Comparison of ENCODE assay signal across 9 mouse cellular contexts in the genomic region with DNA sequence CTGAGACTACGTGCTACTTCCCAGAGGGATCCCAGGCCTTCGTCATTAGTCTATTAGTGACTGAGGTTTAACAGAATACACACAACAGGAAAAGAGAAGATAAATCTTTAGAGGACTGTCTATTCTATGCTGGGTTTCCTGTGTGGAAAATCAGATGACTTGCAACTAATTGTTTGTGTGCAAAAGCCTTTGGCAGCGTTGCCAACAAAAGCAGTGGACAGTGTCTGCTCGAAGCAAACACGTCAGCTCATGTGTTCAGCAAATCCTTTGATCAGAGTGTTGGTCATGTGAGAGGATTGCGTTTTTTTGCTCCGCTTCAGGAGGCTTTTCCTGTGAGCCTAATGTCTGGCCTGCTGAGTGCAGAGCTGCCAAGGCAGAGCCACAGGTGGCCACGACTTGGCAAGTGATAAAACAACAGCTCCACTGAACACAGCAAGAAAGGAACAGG.
DNase-seq lines count a peak whose midpoint lies in the region; TF ChIP-seq lines count a peak whose summit lies in the region.
"Had no signal": no experiment of that assay in that cellular context is flagged by ENCODE, and none has a peak within 500 bp of the region (broad histone marks: within the 10 kb centered on the region; RNA-seq: fewer than 3 reads in every experiment).

No protein-coding gene starts in this region.

- no peak overlapping the region for H3K4me3 ChIP-seq in lung, adult 2 months (replicated peaks; ENCODE audit: extremely low read depth, low read depth, low read length)
- H3K4me3 ChIP-seq: heart, adult 2 months had no signal

- 0 out of 2 replicates have a peak, but pooled peaks cover 2% of the 10 kb centered on the region for H3K4me1 ChIP-seq in lung, adult 2 months (ENCODE audit: control insufficient read depth, insufficient read depth, low read length)

- no peak for TF ChIP-seq POLR2A in lung, adult 2 months (IDR thresholded peaks at IDR 0.05; ENCODE audit: borderline replicate concordance, extremely low read depth, low read depth, low read length)

- 11% methylated on average over 8 of the region's 8 CpGs for WGBS in lung, adult 2 months

- DNase-seq in left cerebral cortex, adult 18-20 months (ENCODE audit: low spot score in 2 of 2): peak; percentile 7 to 10
- DNase-seq in left cerebral cortex, adult 11 months (ENCODE audit: low spot score): no peak
- peak; percentile 62 for DNase-seq in embryo, embryonic 11 days
- DNase-seq in heart, adult 8-10 months (ENCODE audit: low spot score): peak; percentile 21
- DNase-seq in kidney, adult 8-10 months: peak; percentile 72 to 73
- DNase-seq in lung, adult 2 months: peak; percentile 5
- peak; percentile 67 for DNase-seq in retina, postnatal 1 day
- DNase-seq in urinary bladder, postnatal 4 days (ENCODE audit: low spot score in 2 of 2): no peak

- no peak for TF ChIP-seq CTCF in lung, adult 2 months (IDR thresholded peaks at IDR 0.05; ENCODE audit: insufficient read depth, low read length)

Comparison
In these comparisons a context has a peak if more than half of its experiments do, and no peak if none do; other contexts are left out.
1. DNase-seq: peak in left cerebral cortex, adult 18-20 months (2 of 2), embryo, embryonic 11 days (single experiment), heart, adult 8-10 months (single experiment), kidney, adult 8-10 months (2 of 2), lung, adult 2 months (single experiment) and retina, postnatal 1 day (single experiment); none in left cerebral cortex, adult 11 months (single experiment) and urinary bladder, postnatal 4 days (0 of 2).